Mouse (Mus musculus) layer of hippocampus, adult 9-10 months (tissue): Measurements from ENCODE around the gene Zscan26.
A peak's percentile ranks its signal among the peaks of the same experiment; 100 is the strongest.
"Not testable (repeated sequence)": the region's sequence is repeated elsewhere in the genome, so short reads cannot be mapped to it uniquely, and the experiment has no call there.

ENCODE experiments used
- DNase-seq: peaks from one replicate; pipeline ENCODE4 v3.0.0; 2022; ENCODE audit warnings: low spot score

Gene Zscan26

DNA sequence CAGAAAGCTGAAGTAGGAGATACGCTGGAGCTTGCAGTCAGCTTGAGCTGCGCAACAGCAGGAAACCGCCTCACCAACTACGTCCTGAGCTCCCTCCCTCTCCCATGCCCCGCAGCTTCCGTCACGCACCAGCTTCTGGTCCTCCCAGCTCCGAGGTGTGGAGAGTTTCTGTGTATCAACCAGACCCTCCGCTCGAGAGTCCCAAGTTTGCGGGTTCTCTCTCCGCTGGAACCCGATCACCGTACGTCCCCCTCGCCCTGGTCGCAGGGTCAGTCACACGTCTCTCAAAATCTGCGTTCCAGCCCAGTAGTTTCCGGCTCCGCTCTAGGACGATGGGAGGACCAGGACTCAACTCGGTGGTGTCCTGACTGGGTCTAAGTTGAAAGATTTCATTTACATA is at the start of gene Zscan26:
TSS of gene Zscan26 (minus strand) at position 282 of the 400 bp plus-strand sequence.
- DNase-seq: peak; percentile 73

DNA sequence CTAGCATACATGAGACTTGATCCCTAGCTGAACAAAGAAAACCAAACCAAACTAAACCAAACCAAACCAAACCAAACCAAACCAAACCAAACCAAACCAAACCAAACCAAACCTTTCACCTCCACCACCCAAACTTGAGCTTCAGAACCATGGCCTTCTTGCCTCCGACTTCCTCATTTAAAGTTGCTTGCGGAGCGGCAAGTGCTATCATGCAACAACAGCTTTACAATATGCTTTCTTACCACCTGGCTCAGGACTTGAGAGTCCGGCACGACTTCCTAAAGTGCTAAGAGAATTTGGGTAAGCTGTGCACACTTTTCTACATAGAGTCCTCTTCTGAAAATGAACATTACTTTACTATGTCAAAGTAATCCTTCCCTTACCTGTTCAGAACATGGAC is 48.8 kb upstream of the Zscan26 start:
- no peak for DNase-seq

DNA sequence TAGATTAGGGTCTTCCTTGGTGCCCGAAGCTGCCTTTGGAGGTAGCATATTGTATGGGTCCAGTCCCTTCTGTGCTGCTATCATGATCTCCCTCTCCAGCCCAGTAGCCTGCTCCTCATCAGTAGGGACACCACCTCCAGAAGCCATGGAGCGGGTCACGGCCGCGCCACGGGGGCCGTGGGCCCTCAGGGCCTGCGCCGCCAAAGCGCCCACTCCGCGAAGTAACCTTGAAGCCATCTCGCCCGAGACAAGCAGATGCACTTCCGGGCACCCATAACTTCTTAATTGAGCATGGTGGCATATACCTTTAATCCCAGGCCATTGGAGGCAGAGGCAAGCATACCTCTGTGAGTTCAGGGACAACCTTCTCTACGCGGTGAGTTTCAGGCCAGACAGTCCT is 47.7 kb upstream of the Zscan26 start, which contains the start of gene Gm11273:
TSS of gene Gm11273 (minus strand) at position 237 of the 400 bp plus-strand sequence.
- DNase-seq: not testable (repeated sequence)

DNA sequence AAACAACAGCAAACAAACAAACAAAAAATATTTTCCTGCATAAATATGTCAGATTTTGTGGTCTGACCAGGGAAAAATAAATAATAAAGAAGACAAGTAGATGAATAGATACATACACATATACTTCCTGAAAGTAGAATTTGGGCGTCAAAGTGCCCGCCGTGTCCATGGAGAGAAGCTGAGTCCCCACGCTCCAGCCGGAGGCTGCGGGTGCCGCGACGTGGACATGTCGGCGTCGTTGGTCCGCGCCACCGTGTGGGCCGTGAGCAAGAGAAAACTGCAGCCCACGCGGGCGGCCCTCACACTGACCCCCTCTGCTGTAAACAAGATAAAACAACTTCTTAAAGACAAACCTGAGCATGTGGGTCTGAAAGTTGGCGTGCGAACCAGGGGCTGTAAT is 41.5 kb upstream of the Zscan26 start, which contains the start of gene AK157302:
TSS of gene AK157302 (plus strand) at position 144 of the 400 bp plus-strand sequence.
- no peak for DNase-seq

GRCm38 (mm10) chr13:21492847-21493246 is 39.3 kb upstream of the Zscan26 start:
- DNase-seq: no peak

DNA sequence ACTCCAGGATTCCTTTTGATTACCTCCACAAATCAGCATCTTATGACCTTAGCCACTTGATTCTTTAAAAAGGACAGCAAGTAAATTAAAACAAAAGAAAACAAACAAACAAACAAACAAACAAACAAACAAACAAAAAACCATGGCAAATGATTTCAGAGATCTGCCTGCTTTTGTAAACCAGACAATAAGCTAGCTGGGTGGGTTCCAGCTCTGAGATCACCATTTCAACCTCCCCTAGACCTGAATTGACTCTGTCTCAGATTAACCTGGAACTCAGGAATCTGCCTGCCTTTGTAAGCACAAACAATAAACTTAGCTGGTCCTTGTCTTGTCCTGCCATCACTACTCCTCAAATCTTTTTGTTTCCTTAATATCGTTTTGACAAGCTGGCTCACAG is 33.4 kb upstream of the Zscan26 start:
- no peak for DNase-seq

DNA sequence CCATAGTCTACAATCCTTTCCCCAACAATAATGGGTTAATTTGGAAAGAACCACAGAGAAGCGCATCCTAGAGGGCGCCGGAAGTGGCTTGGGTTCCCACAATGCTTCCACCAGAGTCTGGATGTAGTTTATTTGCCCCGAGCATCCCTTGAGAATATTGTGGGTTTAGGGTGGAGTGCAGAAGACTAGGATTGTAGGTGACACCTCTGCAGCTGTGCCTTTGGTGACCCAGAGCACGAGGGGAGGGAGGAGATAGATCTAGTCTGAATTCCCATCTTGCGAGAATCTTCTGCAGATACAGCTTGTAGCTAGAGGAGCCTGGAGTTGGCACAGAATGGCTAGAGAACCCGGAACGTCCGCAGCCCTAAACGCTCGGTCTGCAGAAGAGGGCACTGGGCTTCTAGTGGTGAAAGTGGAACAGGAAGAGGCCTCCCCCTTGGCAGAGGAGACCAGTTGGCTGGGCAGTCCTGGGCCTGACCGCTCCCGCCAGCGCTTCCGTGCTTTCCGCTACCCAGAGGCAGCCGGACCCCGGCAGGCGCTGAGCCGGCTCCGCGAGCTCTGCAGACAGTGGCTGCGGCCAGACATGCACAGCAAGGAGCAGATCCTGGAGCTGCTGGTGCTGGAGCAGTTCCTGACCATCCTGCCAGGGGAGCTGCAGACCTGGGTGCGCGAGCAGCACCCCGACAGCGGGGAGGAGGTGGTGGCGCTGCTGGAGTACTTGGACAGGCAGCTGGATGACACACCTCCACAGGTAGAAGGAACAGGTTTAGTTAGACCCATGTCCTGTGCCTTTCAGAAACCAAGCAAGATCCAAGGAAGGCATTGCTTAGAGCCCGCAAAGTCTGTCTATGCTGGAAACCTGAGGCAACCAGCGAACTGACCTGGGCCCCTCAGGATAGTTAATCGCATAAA is 25.5 kb upstream of the Zscan26 start, which contains the start of the genes Zkscan4 and Gm10065:
TSS of gene Zkscan4 (plus strand) at position 149 of the 912 bp plus-strand sequence.
TSS of gene Gm10065 (minus strand) at position 683 of the 912 bp plus-strand sequence.
- DNase-seq: peak; percentile 60

- DNase-seq: no peak
These were observed 18.9 kb upstream of the Zscan26 start for GRCm38 (mm10) chr13:21472427-21472826.

- no peak for DNase-seq
These were observed 15.6 kb upstream of the Zscan26 start for GRCm38 (mm10) chr13:21469097-21469496.

GRCm38 (mm10) chr13:21468061-21469019 is 14.8 kb upstream of the Zscan26 start, which contains the start of gene Nkapl:
TSS of gene Nkapl (minus strand) at chr13:21468509.
- peak; percentile 50 for DNase-seq

GRCm38 (mm10) chr13:21467336-21467735 is 13.8 kb upstream of the Zscan26 start:
- DNase-seq: no peak

GRCm38 (mm10) chr13:21462516-21462915 is 9.0 kb upstream of the Zscan26 start:
- not testable (repeated sequence) for DNase-seq

GRCm38 (mm10) chr13:21456347-21456746 is 2.8 kb upstream of the Zscan26 start:
- DNase-seq: no peak

- DNase-seq: no peak
These were observed 603 bp upstream of the Zscan26 start for GRCm38 (mm10) chr13:21454133-21454532.

DNA sequence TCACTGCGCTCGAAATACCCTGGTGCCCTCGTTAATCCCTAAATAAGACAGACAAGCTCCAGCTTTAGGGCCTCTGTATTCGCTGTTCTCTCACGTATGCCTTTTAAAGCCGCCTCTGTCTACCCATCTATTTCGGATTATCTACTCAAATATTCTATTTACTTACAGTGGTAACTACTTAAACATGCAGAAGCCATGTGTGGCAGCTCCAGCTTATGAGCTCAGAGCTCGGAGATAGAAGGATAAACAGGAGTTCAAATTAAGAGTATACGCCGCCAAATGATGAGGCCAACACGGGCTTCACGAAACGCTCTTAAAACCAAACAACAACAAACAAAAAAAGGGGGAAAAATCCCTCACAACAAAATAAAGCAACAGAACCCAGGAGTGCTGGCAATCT is 488 bp downstream of the Zscan26 start:
- DNase-seq: no peak

DNA sequence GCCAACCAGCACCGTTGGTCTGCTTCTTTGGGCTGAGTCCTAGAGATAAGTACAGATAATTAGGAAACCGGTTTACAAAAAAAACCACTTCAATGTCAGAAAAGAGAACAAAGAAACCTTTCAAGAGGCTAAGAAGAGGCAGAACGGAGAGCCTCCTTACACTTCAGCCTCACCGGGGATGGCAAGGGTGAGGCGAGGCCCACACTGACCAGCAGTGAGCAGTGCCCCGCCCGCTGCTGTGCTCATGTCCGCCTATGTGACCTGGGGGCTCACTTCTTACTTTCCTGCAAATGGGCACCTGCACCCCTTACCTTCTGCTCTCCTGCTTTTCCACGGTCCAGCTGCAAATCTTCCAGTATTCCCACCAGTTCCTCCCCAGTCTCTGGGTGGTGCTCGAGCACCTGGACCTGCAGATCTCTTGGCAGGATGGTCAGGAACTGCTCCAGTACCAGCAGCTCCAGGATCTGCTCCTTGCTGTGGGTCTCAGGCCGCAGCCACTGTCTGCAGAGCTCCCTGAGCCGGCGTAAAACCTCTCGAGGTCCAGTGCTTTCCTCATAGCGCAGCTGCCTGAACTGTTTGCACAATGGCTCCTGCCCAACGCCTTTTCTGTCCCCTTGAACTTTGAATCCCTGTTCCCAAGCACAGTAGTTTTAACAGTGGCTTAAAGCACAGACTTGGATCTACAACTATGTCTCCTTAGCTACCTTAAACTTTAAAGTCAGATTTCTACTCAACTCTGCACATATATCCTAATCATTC is 5.5 kb downstream of the Zscan26 start:
- no peak for DNase-seq

DNA sequence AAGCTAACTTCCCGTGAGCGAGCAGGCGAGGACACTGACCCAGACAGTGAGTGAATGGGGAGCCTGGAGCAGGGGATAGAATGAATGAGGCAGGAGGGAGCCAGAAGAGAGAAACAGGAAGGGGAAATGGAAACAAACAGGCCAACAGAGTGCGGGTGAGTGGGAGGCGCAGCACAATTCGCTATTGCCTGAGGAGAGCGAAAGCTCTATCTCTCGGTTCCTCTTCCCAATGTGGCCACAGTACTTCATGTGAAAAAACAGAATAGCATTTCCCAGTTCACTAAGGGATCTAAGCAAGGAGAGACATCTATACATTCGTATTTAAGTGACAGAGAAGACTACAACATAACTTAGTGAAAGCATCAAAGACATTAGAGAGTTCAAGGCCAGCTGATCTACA is 6.7 kb downstream of the Zscan26 start:
- DNase-seq: no peak

DNA sequence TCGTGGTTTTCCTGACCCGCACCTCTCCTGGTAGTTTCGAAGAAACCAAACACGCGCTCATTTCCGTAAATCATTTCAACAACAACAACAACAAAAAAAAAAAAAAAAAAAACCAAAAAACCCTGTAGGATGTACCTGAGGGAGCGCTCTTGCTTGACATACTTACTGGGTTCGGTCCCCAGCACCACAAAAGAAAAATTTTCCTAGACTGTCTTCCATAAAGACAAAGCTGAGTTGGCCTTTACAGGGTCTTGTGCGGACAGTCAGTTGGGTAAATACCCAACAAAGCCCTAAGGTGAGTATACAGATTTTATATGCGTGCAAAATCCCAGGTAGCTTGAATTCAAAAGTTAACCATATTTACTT is 12.3 kb downstream of the Zscan26 start:
- no peak for DNase-seq

DNA sequence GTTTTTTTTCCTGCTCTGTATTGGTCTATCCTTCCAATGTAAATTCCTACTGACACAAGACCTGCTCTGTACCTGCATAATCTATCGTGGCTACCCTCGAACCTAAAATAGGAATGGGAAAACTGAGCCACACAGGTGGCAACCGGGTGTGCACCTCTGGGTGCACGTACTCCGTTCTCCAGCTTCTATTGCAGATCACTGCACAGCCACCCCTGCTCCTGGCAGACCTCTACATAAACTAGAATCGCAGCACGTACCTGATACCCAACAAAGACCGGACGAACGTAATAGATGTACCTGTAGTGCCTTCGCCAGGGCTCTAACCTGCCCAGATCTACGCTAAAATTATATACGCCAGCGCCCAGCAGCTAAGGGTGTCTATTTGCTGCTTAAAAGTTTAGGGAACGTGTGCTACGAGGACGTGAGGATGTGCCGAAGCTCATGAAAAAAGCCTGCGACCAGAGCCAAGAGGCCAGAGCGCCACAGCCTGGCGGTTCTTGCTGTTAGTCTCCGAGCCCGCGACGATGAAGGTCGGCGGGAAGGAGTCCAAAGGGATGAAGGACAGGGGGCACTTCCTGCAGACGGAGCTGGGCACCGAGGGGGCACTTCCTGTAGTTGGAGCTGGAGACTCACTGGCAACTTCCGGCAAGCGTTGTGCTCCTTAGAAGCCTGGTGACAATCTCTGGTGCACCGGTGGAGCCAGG is 12.9 kb downstream of the Zscan26 start, which contains the start of gene Pgbd1:
TSS of gene Pgbd1 (minus strand) at position 556 of the 704 bp plus-strand sequence.
- no peak for DNase-seq

DNA sequence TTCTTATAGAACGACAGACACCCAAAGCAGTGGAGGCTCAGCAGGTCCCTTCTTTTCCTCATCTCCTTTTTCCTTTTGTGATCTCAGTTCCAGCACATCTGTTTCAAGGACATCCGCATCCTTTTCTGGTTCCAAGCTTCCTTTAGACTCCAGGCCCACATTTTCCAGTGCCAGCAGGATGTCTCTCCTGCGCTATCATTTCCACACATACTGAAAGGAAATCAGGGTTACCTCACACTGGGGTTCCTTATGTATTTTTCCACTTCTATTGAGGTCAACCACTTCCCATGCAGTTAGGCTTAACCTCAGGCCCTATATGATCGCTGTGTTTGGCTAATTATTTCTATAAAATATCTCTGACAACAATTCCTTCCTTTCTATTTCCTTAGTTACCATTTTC is 18.1 kb downstream of the Zscan26 start:
- DNase-seq: no peak

GRCm38 (mm10) chr13:21427631-21428030 is 25.9 kb downstream of the Zscan26 start:
- no peak for DNase-seq
